Mouse (Mus musculus): ENCODE results near the gene Gm9821. TPM values are rescaled to one million over a fixed set of nuclear protein-coding genes. Genes with fewer than 3 reads are reported as not detected.

Gm9821 gene
- polyA plus RNA-seq, 1 experiment from 2014 or later: 2.8 TPM

- 86% methylated on average over 5 of the region's 5 CpGs for WGBS (ENCODE audit: insufficient replicate concordance)
- no peak for ATAC-seq (replicated peaks; ENCODE audit: insufficient number of reproducible peaks, low FRiP score, low TSS enrichment)
- Histone ChIP-seq H3K4me1 (ENCODE audit: control insufficient read depth, insufficient read depth, low read length) (no peaks in the 10 kb centered on the region), H3K27ac (ENCODE audit: low read depth, low read length) (no peak overlapping the region), H3K4me3 (ENCODE audit: low read depth, low read length) (no peak overlapping the region), H3K27me3 (ENCODE audit: control insufficient read depth, insufficient read depth, low read length) (no peaks in the 10 kb centered on the region), H3K36me3 (ENCODE audit: control insufficient read depth, insufficient read depth, low read length) (no peaks in the 10 kb centered on the region), H3K9me3 (replicated peaks; ENCODE audit: control insufficient read depth, low read length) (no peaks in the 10 kb centered on the region), H3K4me2 (no peak overlapping the region), H3K9ac (ENCODE audit: low read depth, low read length) (no peak overlapping the region)
Measured at GRCm38 (mm10) chr2:91996006-91996405, 50.5 kb downstream of the Gm9821 start.

Small RNA genes lying within 50 kb of the gene (microRNA-seq; reads per million reads assigned to microRNA genes)
- not detected for gene Mir6999 (ENCODE audit: borderline number of aligned reads)

Other genes with a start within 250 kb of the Gm9821 start
- 22.8 and 25.9 TPM in 2 replicates for gene Atg13, start 235.1 kb upstream of the Gm9821 start, polyA plus RNA-seq (2014; fragmentation: Nextera tagmentation; extraction: Ambion mirVana)
- 10.3 and 12.5 TPM in 2 replicates for gene Harbi1, start 234.9 kb upstream of the Gm9821 start, polyA plus RNA-seq (2014; fragmentation: Nextera tagmentation; extraction: Ambion mirVana)
- gene Ambra1, start 215.6 kb upstream of the Gm9821 start, polyA plus RNA-seq (2014; fragmentation: Nextera tagmentation; extraction: Ambion mirVana): 12.1 and 12.9 TPM in 2 replicates
- not detected in 2 replicates for gene Chrm4, start 18.5 kb upstream of the Gm9821 start, polyA plus RNA-seq (2014; fragmentation: Nextera tagmentation; extraction: Ambion mirVana)
- gene Mdk, start 13.4 kb upstream of the Gm9821 start, polyA plus RNA-seq (2014; fragmentation: Nextera tagmentation; extraction: Ambion mirVana): 842 and 965 TPM in 2 replicates
- gene Dgkz, start 30.2 kb downstream of the Gm9821 start, polyA plus RNA-seq (2014; fragmentation: Nextera tagmentation; extraction: Ambion mirVana): 42.1 and 49.6 TPM in 2 replicates
- gene Creb3l1, start 78.8 kb downstream of the Gm9821 start, polyA plus RNA-seq (2014; fragmentation: Nextera tagmentation; extraction: Ambion mirVana): 8.2 TPM in 2 replicates
- gene Phf21a, start 147.4 kb downstream of the Gm9821 start, polyA plus RNA-seq (2014; fragmentation: Nextera tagmentation; extraction: Ambion mirVana): 18.8 and 25.5 TPM in 2 replicates

Data from heart, embryonic 11.5 days (tissue).